Mouse (Mus musculus): ENCODE results near the gene Polr1b.

The Polr1b gene

GRCm38 (mm10) chr2:129100784-129101310, at the start of gene Polr1b:
TSS of gene Polr1b (plus strand) at chr2:129100995.
- DNase-seq: peak; percentile 97

- no peak for DNase-seq
These were observed 48.3 kb upstream of the Polr1b start for GRCm38 (mm10) chr2:129052451-129052983.

GRCm38 (mm10) chr2:129055741-129056140, 45.1 kb upstream of the Polr1b start:
- no peak for DNase-seq

GRCm38 (mm10) chr2:129056597-129056996, 44.2 kb upstream of the Polr1b start:
- peak; percentile 17 for DNase-seq

GRCm38 (mm10) chr2:129057256-129057655, 43.5 kb upstream of the Polr1b start:
- no peak for DNase-seq

GRCm38 (mm10) chr2:129057920-129058361, 42.9 kb upstream of the Polr1b start:
- no peak for DNase-seq

GRCm38 (mm10) chr2:129061456-129062059, 39.2 kb upstream of the Polr1b start:
- no peak for DNase-seq

GRCm38 (mm10) chr2:129065437-129066282, 35.1 kb upstream of the Polr1b start, which contains the start of gene Ttl:
TSS of gene Ttl (plus strand) at chr2:129065942.
- peak; percentile 80 for DNase-seq

- DNase-seq: peak; percentile 29
These were observed 34.5 kb upstream of the Polr1b start for GRCm38 (mm10) chr2:129066326-129066725.

- no peak for DNase-seq
These were observed 30.5 kb upstream of the Polr1b start for GRCm38 (mm10) chr2:129070296-129070695.

- peak; percentile 31 for DNase-seq
These were observed 22.5 kb upstream of the Polr1b start for GRCm38 (mm10) chr2:129078313-129078712.

- no peak for DNase-seq
These were observed 21.6 kb upstream of the Polr1b start for GRCm38 (mm10) chr2:129079194-129079593.

- DNase-seq: no peak
These were observed 19.7 kb upstream of the Polr1b start for GRCm38 (mm10) chr2:129081097-129081496.

- no peak for DNase-seq
These were observed 17.3 kb upstream of the Polr1b start for GRCm38 (mm10) chr2:129083514-129083913.

GRCm38 (mm10) chr2:129084959-129085358, 15.8 kb upstream of the Polr1b start:
- DNase-seq: peak; percentile 21

GRCm38 (mm10) chr2:129087520-129087919, 13.3 kb upstream of the Polr1b start:
- no peak for DNase-seq

GRCm38 (mm10) chr2:129090370-129090769, 10.4 kb upstream of the Polr1b start:
- DNase-seq: no peak

GRCm38 (mm10) chr2:129092810-129093209, 8.0 kb upstream of the Polr1b start:
- DNase-seq: no peak

- peak; percentile 74 for DNase-seq
These were observed 6.7 kb upstream of the Polr1b start for GRCm38 (mm10) chr2:129093926-129094724.

GRCm38 (mm10) chr2:129112924-129113323, 12.1 kb downstream of the Polr1b start:
- DNase-seq: no peak

- peak; percentile 68 for DNase-seq
These were observed 15.0 kb downstream of the Polr1b start for GRCm38 (mm10) chr2:129115706-129116367.

GRCm38 (mm10) chr2:129116368-129116739, 15.6 kb downstream of the Polr1b start:
- peak; percentile 78 for DNase-seq

Data from kidney, adult 9 months (tissue).